Mouse (Mus musculus) activated CD4-positive, CD25-positive, alpha-beta regulatory T cell (primary cell): ENCODE data around the gene Scnm1. TPM values are rescaled to one million over a fixed set of nuclear protein-coding genes. Genes with fewer than 3 reads are reported as not detected.

Source experiments
- polyA plus RNA-seq, 2 experiments: library from polyadenylated mRNA; unstranded; fragments of 100-300 nt; shearing (Covaris generic); gene quantifications; one replicate each; pipeline ENCODE4 v1.2.1; 2017

Scnm1 gene
- polyA plus RNA-seq, result 100 to 1,000 TPM in 1 of 2 experiments, 10 to 100 TPM in 1; 65.2 to 120 TPM

DNA sequence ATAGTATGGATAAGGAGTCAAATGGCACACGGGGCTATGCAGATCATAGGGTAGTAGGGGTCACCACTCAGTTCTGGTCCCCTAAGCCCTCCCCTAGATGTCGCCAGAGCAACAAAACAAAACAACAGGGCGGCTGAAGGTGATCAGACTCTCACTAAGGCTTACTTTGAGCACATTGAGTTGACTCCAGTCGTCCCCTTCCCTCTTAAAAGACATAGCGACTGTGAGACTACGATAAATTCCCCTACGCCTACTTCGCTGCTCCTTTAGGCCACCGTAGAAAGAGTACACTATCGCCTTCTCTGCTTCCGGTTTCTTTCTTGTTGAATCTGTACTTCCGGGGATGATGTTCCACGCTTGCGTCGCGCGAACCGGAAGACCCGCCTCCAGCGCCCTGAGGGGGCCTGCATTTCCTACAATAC lies at the start of gene Scnm1, which contains the start of gene Lysmd1:
Gene Scnm1, minus strand, starts transcription at position 332 of the 422 bp plus-strand sequence.
Gene Lysmd1, plus strand, starts transcription at position 409 of the 422 bp plus-strand sequence.

GRCm38 (mm10) chr3:95159987-95160963 lies 26.5 kb upstream of the Scnm1 start, which contains the start of gene Sema6c:
TSS of gene Sema6c (plus strand) at chr3:95160457.

GRCm38 (mm10) chr3:95141952-95142616 lies 8.3 kb upstream of the Scnm1 start, which contains the start of gene Tnfaip8l2:
TSS of gene Tnfaip8l2 (minus strand) at chr3:95142360.

GRCm38 (mm10) chr3:95124246-95124645 lies 9.6 kb downstream of the Scnm1 start, which contains the start of gene Tmod4:
TSS of gene Tmod4 (plus strand) at chr3:95124476.

DNA sequence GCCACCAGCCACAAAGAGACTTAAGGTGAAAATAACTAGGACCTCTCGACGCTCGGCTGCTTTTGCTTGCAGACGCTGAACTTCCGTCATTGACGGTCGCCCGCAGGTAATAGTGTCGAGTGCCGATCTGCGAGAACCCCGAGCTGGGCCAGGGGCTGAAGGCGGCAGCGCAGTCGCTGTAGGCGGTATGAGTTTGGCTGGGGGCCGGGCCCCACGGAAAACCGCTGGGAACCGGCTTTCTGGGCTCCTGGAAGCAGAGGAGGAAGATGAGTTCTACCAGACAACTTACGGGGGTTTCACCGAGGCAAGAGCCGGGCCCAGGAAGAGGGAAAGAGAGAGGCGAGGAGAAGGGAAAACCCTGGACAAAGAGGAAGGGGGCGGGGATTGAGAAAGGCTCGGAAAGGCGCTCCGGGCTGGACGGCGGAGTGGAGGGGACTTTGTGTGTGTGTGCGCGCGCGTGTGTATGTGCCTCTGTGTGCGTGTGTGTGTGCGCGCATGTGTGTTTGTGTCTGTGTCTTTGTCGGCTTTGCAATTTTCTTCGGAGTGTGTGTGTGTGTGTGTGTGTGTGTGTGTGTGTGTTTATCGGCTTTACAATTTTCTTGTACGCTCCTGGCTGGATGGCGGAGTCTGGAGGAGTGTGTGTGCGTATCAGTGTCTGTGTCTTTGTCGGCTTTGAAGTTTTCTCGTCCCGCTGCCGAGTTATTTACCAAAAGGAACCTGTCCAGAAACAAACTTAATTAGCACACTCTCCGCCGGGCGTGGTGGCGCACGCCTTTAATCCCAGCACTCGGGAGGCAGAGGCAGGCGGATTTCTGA lies 22.7 kb downstream of the Scnm1 start, which contains the start of gene Vps72:
Gene Vps72, plus strand, starts transcription at position 112 of the 816 bp plus-strand sequence.

DNA sequence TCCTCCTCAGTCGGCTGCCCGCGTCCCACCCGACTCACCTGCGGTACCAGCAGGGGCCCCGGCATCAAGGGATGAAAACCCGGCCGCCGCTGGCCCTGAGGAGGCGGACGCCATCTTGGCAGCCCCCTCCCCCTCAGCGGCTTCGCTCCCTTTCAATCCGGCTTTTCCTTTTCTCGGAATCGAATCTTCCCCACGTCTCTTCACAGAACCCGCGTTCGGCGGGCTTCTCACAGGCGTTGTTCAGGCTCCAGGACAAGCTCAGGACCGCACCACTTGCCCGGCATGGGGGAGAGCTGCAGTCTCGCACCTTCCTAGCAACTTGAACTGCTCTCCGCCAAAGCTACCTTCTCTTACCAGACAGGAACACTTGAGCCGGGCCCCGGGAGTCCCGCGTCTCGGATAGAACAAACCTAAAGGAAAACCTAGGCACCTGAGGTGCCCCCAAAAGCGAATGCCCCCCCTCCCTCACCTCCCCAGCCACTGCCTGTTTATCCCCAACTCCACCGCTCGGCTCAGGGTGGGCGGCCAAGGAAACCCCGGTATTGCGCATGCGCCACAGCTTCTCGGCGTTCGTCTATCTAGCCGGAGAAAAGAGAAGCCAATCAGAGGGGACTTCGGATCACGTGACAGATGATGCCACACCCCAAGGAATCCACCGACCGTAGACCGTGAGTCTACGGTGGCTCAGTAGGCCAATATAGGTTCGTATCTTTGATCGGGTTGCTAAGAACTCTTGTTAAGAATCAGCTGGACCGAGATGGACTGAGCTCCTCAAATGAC lies 27.3 kb downstream of the Scnm1 start, which contains the start of gene Pip5k1a:
Gene Pip5k1a, minus strand, starts transcription at position 593 of the 780 bp plus-strand sequence.

Other genes with a start within 250 kb of the Scnm1 start
- 100 to 1,000 TPM; 395 to 422 TPM for gene Psmb4, start 247.1 kb downstream of the Scnm1 start, polyA plus RNA-seq
- 1 to 10 TPM; 1.8 to 2.5 TPM for gene Selenbp1, start 201.0 kb downstream of the Scnm1 start, polyA plus RNA-seq
- gene Rfx5, start 179.9 kb downstream of the Scnm1 start, polyA plus RNA-seq, result 10 to 100 TPM; 22.8 to 24.0 TPM
- 10 to 100 TPM; 14.1 to 23.6 TPM for gene Pi4kb, start 159.3 kb downstream of the Scnm1 start, polyA plus RNA-seq
- gene Zfp687, start 118.6 kb downstream of the Scnm1 start, polyA plus RNA-seq, result 10 to 100 TPM; 39.4 to 45.0 TPM
- gene Psmd4, start 91.4 kb downstream of the Scnm1 start, polyA plus RNA-seq, result 100 to 1,000 TPM; 267 to 314 TPM
- gene Pip5k1a, start 27.1 kb downstream of the Scnm1 start, polyA plus RNA-seq, result 10 to 100 TPM; 24.1 to 24.5 TPM
- 100 to 1,000 TPM in 1 of 2 experiments, 10 to 100 TPM in 1; 99.6 to 118 TPM for gene Vps72, start 23.0 kb downstream of the Scnm1 start, polyA plus RNA-seq
- 1 to 10 TPM; 2.0 to 4.4 TPM for gene Tmod4, start 9.5 kb downstream of the Scnm1 start, polyA plus RNA-seq
- gene Lysmd1, start 77 bp upstream of the Scnm1 start, polyA plus RNA-seq, result 10 to 100 TPM; 23.6 to 34.9 TPM
- gene Tnfaip8l2, start 8.3 kb upstream of the Scnm1 start, polyA plus RNA-seq, result 100 to 1,000 TPM; 229 to 255 TPM
- gene Sema6c, start 26.4 kb upstream of the Scnm1 start, polyA plus RNA-seq, result 1 to 10 TPM; 1.8 to 1.9 TPM
- 10 to 100 TPM; 24.8 to 34.5 TPM for gene Gabpb2, start 83.9 kb upstream of the Scnm1 start, polyA plus RNA-seq
- gene Cdc42se1, start 94.7 kb upstream of the Scnm1 start, polyA plus RNA-seq, result 100 to 1,000 TPM; 446 to 449 TPM
- 10 to 100 TPM in 1 of 2 experiments, 1 to 10 TPM in 1; 9.1 to 20.6 TPM for gene Mllt11, start 98.2 kb upstream of the Scnm1 start, polyA plus RNA-seq
- gene Gm128, start 107.6 kb upstream of the Scnm1 start, polyA plus RNA-seq, result 1 to 10 TPM in 1 of 2 experiments, under 1 TPM in 1; 0.42 to 1.2 TPM
- 1 to 10 TPM in 1 of 2 experiments, under 1 TPM in 1; 0.45 to 1.1 TPM for gene Bnipl, start 117.2 kb upstream of the Scnm1 start, polyA plus RNA-seq
- gene Mindy1, start 147.3 kb upstream of the Scnm1 start, polyA plus RNA-seq, result 10 to 100 TPM; 28.2 to 29.8 TPM
- gene Prune1, start 148.1 kb upstream of the Scnm1 start, polyA plus RNA-seq, result 1 to 10 TPM; 6.4 to 6.5 TPM
- gene Anxa9, start 173.2 kb upstream of the Scnm1 start, polyA plus RNA-seq, result under 1 TPM in 1 of 2 experiments, not detected in 1; 0.85 TPM
- gene Cers2, start 180.8 kb upstream of the Scnm1 start, polyA plus RNA-seq, result 100 to 1,000 TPM; 193 to 214 TPM
- 10 to 100 TPM; 27.3 to 39.2 TPM for gene Setdb1, start 223.2 kb upstream of the Scnm1 start, polyA plus RNA-seq